Mouse (Mus musculus): Measurements from ENCODE around the gene Akr1a1. TPM values are rescaled to one million over a fixed set of nuclear protein-coding genes. Genes with fewer than 3 reads are reported as not detected.

Akr1a1 gene
- total and polyA plus RNA-seq, 3 experiments, result 138 to 919 (median 367) TPM

DNA sequence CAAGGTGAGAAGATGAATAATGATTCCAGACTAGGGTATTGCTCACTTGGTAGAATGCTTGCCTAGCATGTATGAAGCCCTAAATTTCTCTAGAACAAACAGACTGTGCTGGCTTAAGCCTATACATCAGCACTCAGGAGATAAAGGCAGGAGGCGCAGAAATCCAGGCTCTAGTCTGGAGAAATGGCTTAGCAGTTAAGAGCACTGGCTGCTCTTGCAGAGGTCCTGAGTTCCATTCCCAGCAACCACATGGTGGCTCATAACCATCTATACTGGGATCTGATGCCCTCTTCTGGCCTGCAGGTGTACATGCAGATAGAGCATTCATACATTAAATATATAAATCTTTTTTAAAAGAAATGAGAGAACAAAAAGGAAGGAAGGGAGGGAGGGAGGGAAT, 9.4 kb downstream of the Akr1a1 start:
- TF ChIP-seq GATA2 (IDR thresholded peaks at IDR 0.05; ENCODE audit: borderline replicate concordance, low read depth, low read length), result no peak
- H3K4me1 ChIP-seq (ENCODE audit: insufficient read depth, low read depth, low read length), result peaks cover 16% of the 10 kb centered on the region
- ATAC-seq (ENCODE audit: extremely low read depth, insufficient number of reproducible peaks, low FRiP score, poor library complexity, severe bottlenecking), result no peak
- no peak for DNase-seq (ENCODE audit: low spot score)
- peaks cover 90% of the 10 kb centered on the region for H3K36me3 ChIP-seq (replicated peaks)
- H3K4me3 ChIP-seq (ENCODE audit: low read depth, low read length), result no peak overlapping the region
- no peaks in the 10 kb centered on the region for H3K27me3 ChIP-seq (ENCODE audit: insufficient read depth, low read length)
- no peaks in the 10 kb centered on the region for H3K9me3 ChIP-seq (replicated peaks)

DNA sequence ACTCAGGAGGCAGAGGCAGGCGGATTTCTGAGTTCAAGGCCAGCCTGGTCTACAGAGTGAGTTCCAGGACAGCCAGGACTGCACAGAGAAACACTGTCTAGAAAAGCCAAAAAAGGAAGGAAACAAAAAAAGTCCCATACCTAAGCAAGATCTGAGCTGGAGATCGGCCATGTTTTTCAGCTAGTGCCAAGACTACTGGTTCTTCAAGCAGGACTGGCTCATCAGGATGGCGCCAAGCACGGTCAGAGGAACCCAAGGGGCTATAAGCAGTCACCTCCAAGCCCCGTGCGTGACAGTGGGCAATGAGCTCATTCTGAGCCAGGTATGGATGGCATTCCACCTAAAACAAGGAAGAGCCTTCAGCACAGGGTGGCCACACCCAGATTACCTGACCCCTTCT, 12.7 kb downstream of the Akr1a1 start:
- no peak for ATAC-seq (ENCODE audit: extremely low read depth, insufficient number of reproducible peaks, low FRiP score, poor library complexity, severe bottlenecking)
- DNase-seq (ENCODE audit: low spot score), result no peak
- peaks cover 89% of the 10 kb centered on the region for H3K36me3 ChIP-seq (replicated peaks)
- H3K27me3 ChIP-seq (ENCODE audit: insufficient read depth, low read length), result no peaks in the 10 kb centered on the region
- no peaks in the 10 kb centered on the region; the same call in 1 of the 2 replicates for H3K4me1 ChIP-seq (ENCODE audit: insufficient read depth, low read depth, low read length)
- no peak overlapping the region for H3K4me3 ChIP-seq (ENCODE audit: low read depth, low read length)
- TF ChIP-seq POLR2AphosphoS5 (IDR thresholded peaks at IDR 0.05; ENCODE audit: insufficient replicate concordance, low read depth, low read length) (no peak), GATA1 (IDR thresholded peaks at IDR 0.05; ENCODE audit: borderline replicate concordance, low read length) (no peak), GATA2 (IDR thresholded peaks at IDR 0.05; ENCODE audit: borderline replicate concordance, low read depth, low read length) (no peak), TAL1 (conservative IDR thresholded peaks at IDR 0.05; ENCODE audit: low read depth, low read length) (no peak), CTCF (IDR thresholded peaks at IDR 0.05; ENCODE audit: low read depth, low read length) (no peak)
- no peaks in the 10 kb centered on the region for H3K9me3 ChIP-seq (replicated peaks)

DNA sequence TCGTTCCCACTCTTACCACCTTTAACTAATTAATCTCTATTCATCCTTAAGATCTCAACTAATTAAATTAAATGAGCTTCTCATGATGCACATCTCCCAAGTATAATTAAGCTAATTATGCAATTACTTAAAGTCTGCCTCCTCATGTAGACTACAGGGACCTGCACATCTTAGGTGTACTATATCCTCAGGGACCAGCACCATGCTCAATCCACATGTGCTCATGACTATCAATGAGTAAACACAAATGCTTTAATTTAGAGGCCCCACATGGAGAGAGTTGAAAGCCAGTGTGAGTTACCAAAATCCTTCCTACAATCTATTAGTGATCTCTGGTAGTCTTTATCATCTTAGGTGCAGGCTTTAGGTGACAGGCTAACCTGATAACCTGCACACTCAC, 16.3 kb downstream of the Akr1a1 start:
- H3K9me3 ChIP-seq (replicated peaks), result no peaks in the 10 kb centered on the region
- H3K4me3 ChIP-seq (ENCODE audit: low read depth, low read length), result no peak overlapping the region
- ATAC-seq (ENCODE audit: extremely low read depth, insufficient number of reproducible peaks, low FRiP score, poor library complexity, severe bottlenecking) (no peak), DNase-seq (ENCODE audit: low spot score) (no peak)
- TF ChIP-seq GATA2 (IDR thresholded peaks at IDR 0.05; ENCODE audit: borderline replicate concordance, low read depth, low read length) (no peak), GATA1 (IDR thresholded peaks at IDR 0.05; ENCODE audit: borderline replicate concordance, low read length) (no peak), CTCF (IDR thresholded peaks at IDR 0.05; ENCODE audit: low read depth, low read length) (no peak), TAL1 (conservative IDR thresholded peaks at IDR 0.05; ENCODE audit: low read depth, low read length) (no peak), POLR2AphosphoS5 (IDR thresholded peaks at IDR 0.05; ENCODE audit: insufficient replicate concordance, low read depth, low read length) (no peak)
- H3K36me3 ChIP-seq (replicated peaks), result peaks cover 58% of the 10 kb centered on the region
- peaks cover 2% of the 10 kb centered on the region; the same call in 1 of the 2 replicates for H3K4me1 ChIP-seq (ENCODE audit: insufficient read depth, low read depth, low read length)
- H3K27me3 ChIP-seq (ENCODE audit: insufficient read depth, low read length), result no peaks in the 10 kb centered on the region

DNA sequence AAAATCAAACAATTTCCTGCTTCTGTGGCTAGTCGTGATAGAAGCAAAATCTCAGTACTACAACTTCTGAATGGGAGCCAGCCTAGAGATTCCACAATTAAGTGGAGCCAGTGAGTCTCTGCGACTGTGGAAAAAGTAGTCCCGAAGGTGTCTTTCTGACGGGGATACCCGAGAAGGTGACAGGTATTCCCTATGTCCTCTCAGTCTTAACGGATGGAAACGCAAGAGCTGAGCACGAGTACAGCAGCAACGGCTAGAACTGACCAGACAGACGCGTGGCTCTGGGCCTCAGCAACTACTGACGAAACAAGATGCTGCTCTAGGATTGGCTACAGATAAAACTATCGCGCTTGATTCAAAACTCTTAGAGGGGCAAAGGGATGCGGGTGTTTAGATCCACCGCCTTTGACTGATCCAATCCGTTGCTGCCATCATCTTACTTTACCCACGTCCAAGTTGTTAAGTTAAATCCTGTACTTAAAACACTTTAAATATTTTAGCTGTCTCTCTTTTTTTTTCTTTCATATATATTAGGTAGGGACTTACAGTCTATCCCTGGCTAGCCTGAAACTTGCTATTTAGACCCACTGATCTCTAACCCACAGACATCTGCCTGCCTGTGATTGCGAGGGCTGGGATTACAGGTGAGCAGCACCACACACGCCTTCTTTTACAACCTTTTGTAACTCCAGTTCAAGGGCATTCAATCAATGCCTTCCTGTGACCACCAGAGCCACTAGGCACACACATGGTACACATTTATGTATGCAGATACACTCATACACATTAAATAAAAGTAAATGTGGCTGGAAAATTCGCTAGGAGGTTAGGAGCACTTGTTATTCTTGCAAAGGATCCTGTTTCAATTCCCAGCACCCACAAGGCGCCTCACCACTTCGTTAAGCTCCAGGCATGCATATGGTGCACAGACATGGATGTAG, 23.5 kb downstream of the Akr1a1 start, which contains the start of gene Nasp:
Gene Nasp (minus strand): TSS at position 220 of the 941 bp plus-strand sequence.
- Histone ChIP-seq H3K4me3 (ENCODE audit: low read depth, low read length) (peak within 1 kb of the TSS; percentile 99), H3K27me3 (ENCODE audit: insufficient read depth, low read length) (no peaks in the 10 kb centered on the region), H3K36me3 (replicated peaks) (peaks cover 19% of the 10 kb centered on the region), H3K4me1 (ENCODE audit: insufficient read depth, low read depth, low read length) (peaks cover 26% of the 10 kb centered on the region), H3K9me3 (replicated peaks) (no peaks in the 10 kb centered on the region)
- TF ChIP-seq GATA2 (IDR thresholded peaks at IDR 0.05; ENCODE audit: borderline replicate concordance, low read depth, low read length) (no peak), POLR2AphosphoS5 (IDR thresholded peaks at IDR 0.05; ENCODE audit: insufficient replicate concordance, low read depth, low read length) (no peak), GATA1 (IDR thresholded peaks at IDR 0.05; ENCODE audit: borderline replicate concordance, low read length) (no peak), CTCF (IDR thresholded peaks at IDR 0.05; ENCODE audit: low read depth, low read length) (no peak), TAL1 (conservative IDR thresholded peaks at IDR 0.05; ENCODE audit: low read depth, low read length) (no peak)
- DNase-seq (ENCODE audit: low spot score) (peak; percentile 61), ATAC-seq (ENCODE audit: extremely low read depth, insufficient number of reproducible peaks, low FRiP score, poor library complexity, severe bottlenecking) (peak; percentile 70)

DNA sequence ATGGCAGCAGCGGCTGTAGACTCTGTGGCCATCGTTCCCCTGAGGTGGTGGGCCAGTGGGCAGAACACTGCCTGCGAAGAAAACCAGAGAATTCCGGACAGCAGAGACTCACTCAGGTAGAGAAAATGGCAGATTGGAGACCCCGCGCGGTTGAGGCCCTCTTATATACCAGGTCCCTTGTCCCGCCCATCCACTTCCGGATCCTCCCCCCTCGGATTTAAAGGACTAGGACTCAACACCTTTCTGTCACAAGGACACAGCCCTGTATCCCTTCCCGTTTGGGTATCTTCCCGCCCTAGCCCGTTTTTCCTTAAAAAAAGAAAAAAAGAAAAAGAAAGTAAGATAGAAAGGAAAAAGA, 24.1 kb downstream of the Akr1a1 start:
- H3K36me3 ChIP-seq (replicated peaks), result peaks cover 23% of the 10 kb centered on the region
- ATAC-seq (ENCODE audit: extremely low read depth, insufficient number of reproducible peaks, low FRiP score, poor library complexity, severe bottlenecking) (peak; percentile 67), DNase-seq (ENCODE audit: low spot score) (peak; percentile 80)
- TF ChIP-seq POLR2AphosphoS5 (IDR thresholded peaks at IDR 0.05; ENCODE audit: insufficient replicate concordance, low read depth, low read length), result peak; percentile 97
- TF ChIP-seq GATA1 (IDR thresholded peaks at IDR 0.05; ENCODE audit: borderline replicate concordance, low read length), result no peak
- H3K27me3 ChIP-seq (ENCODE audit: insufficient read depth, low read length), result no peaks in the 10 kb centered on the region
- peaks cover 26% of the 10 kb centered on the region for H3K4me1 ChIP-seq (ENCODE audit: insufficient read depth, low read depth, low read length)
- no peaks in the 10 kb centered on the region for H3K9me3 ChIP-seq (replicated peaks)
- H3K4me3 ChIP-seq (ENCODE audit: low read depth, low read length), result peak overlapping the region; percentile 99

DNA sequence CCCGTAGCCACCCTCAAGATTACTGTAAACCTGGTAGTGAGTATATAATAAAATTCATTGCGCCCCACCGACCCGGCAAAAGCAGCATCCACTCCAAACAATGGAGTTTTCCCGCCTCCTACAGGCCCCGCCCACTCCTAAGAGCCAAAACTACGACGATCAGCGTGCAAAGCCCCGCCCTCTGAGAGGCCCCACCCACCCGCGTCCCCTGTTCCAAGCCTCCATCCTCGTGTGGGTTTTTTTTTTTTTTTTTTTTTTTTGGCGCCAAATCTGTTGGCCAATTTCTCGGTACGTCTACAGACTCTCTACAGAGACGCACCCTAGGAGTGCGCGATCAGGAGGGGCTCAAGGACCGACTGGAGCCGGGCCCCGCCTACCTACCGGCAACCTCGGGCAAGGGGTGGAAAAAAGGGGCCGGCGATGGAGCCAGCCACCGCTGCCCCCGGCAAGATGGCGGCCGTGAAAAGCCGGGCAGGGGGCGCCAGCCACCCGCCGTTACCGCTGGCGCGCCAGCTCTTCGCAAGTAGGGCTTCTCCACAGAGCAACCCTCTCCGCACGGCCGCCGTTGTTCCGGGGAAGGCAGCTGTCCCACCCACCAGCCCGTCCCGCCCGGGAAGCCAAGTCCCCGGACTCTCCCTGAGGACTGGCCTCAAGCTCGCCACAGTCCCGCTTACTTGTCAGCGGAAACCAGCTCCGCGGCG, 24.7 kb downstream of the Akr1a1 start:
- DNase-seq (ENCODE audit: low spot score) (peak; percentile 81), ATAC-seq (ENCODE audit: extremely low read depth, insufficient number of reproducible peaks, low FRiP score, poor library complexity, severe bottlenecking) (peak; percentile 70)
- Histone ChIP-seq H3K4me3 (ENCODE audit: low read depth, low read length) (peak overlapping the region; percentile 99), H3K4me1 (ENCODE audit: insufficient read depth, low read depth, low read length) (peaks cover 26% of the 10 kb centered on the region), H3K9me3 (replicated peaks) (no peaks in the 10 kb centered on the region), H3K27me3 (ENCODE audit: insufficient read depth, low read length) (no peaks in the 10 kb centered on the region), H3K36me3 (replicated peaks) (peaks cover 26% of the 10 kb centered on the region)
- TF ChIP-seq POLR2AphosphoS5 (IDR thresholded peaks at IDR 0.05; ENCODE audit: insufficient replicate concordance, low read depth, low read length) (no peak), GATA2 (IDR thresholded peaks at IDR 0.05; ENCODE audit: borderline replicate concordance, low read depth, low read length) (no peak)

Data from G1E (cell line).